Mouse (Mus musculus) stomach, embryonic 14.5 days (tissue): ENCODE results near the gene Garnl3. TPM values are rescaled to one million over a fixed set of nuclear protein-coding genes. Genes with fewer than 3 reads are reported as not detected.

Source experiments
- ATAC-seq: fragments of 200-750 bp; cut with Nextera tagmentation; 2 replicates; pipeline ENCODE4 v1.8.0; 2017; ENCODE audit warnings: low read depth, moderate TSS enrichment; ENCODE audit not compliant: insufficient number of reproducible peaks, insufficient read depth, low FRiP score
- H3K27ac ChIP-seq: fragments of 300-500 bp; sonication (generic); 2 replicates; pipeline ENCODE4 v1.5.1; 2014; ENCODE audit warnings: mild to moderate bottlenecking, low read length, moderate library complexity, mixed read lengths
- H3K27me3 ChIP-seq: fragments of 300-500 bp; sonication (generic); 2 replicates; pipeline ENCODE4 v1.6.1; 2014; ENCODE audit warnings: low read length, control low read depth, mixed read lengths; ENCODE audit not compliant: control insufficient read depth, insufficient read depth
- H3K36me3 ChIP-seq: fragments of 300-500 bp; sonication (generic); 2 replicates; pipeline ENCODE4 v1.6.1; 2014; ENCODE audit warnings: mild to moderate bottlenecking, control low read depth, low read length, moderate library complexity, mixed read lengths; ENCODE audit not compliant: control insufficient read depth, insufficient read depth
- H3K4me1 ChIP-seq: fragments of 300-500 bp; sonication (generic); 2 replicates; pipeline ENCODE4 v1.6.1; 2014; ENCODE audit warnings: low read length, control low read depth, mixed read lengths; ENCODE audit not compliant: control insufficient read depth, insufficient read depth
- H3K4me2 ChIP-seq: fragments of 300-500 bp; sonication (generic); replicated peaks from 2 replicates; pipeline ENCODE4 v1.6.1; 2014; ENCODE audit warnings: low read depth, low read length, control low read depth
- H3K4me3 ChIP-seq: fragments of 300-500 bp; sonication (generic); 2 replicates; pipeline ENCODE4 v1.5.1; 2014; ENCODE audit warnings: low read depth, low read length, control low read depth
- H3K9ac ChIP-seq: fragments of 300-500 bp; sonication (generic); replicated peaks from 2 replicates; pipeline ENCODE4 v1.6.1; 2014; ENCODE audit warnings: low read depth, mild to moderate bottlenecking, control low read depth, low read length, moderate library complexity, mixed read lengths
- H3K9me3 ChIP-seq: fragments of 300-500 bp; sonication (generic); 2 replicates; pipeline ENCODE4 v1.6.1; 2016; ENCODE audit warnings: low read depth, low read length, control low read depth; ENCODE audit not compliant: control insufficient read depth
- WGBS: fragments of 180-500 bp; shearing (Covaris S2); extraction: QIAGEN DNeasy Blood & Tissue Kit; methylation state at CpG from one replicate; pipeline ENCODE4 v1.1.7; 2014; 5-methylcytosine and 5-hydroxymethylcytosine counted together
- polyA plus RNA-seq: library from polyadenylated mRNA; unstranded; fragments of >200 nt; fragmentation: Nextera tagmentation; extraction: Ambion mirVana; gene quantifications from 2 replicates; pipeline ENCODE4 v1.2.1, GENCODE M21; 2014

Garnl3 gene
- polyA plus RNA-seq, 1 experiment from 2014 or later: 22.0 TPM

GRCm38 (mm10) chr2:33045899-33046298 lies 85.6 kb downstream of the Garnl3 start:
- no peak overlapping the region for H3K27ac ChIP-seq
- no peak overlapping the region for H3K4me2 ChIP-seq
- H3K36me3 ChIP-seq: no peaks in the 10 kb centered on the region
- H3K9me3 ChIP-seq: no peaks in the 10 kb centered on the region
- no peak overlapping the region for H3K9ac ChIP-seq
- no peaks in the 10 kb centered on the region for H3K27me3 ChIP-seq
- WGBS: 67% methylated on average over 3 of the region's 3 CpGs
- H3K4me1 ChIP-seq: no peaks in the 10 kb centered on the region
- ATAC-seq: no peak
- no peak overlapping the region for H3K4me3 ChIP-seq

GRCm38 (mm10) chr2:33042781-33043180 lies 88.7 kb downstream of the Garnl3 start:
- Histone ChIP-seq H3K9me3 (no peaks in the 10 kb centered on the region), H3K4me3 (no peak overlapping the region), H3K27ac (no peak overlapping the region), H3K9ac (no peak overlapping the region), H3K4me2 (no peak overlapping the region), H3K4me1 (no peaks in the 10 kb centered on the region), H3K36me3 (no peaks in the 10 kb centered on the region), H3K27me3 (no peaks in the 10 kb centered on the region)
- ATAC-seq: no peak
- WGBS: 74% methylated on average over 6 of the region's 6 CpGs

- Histone ChIP-seq H3K27me3 (no peaks in the 10 kb centered on the region), H3K9me3 (no peaks in the 10 kb centered on the region), H3K9ac (no peak overlapping the region), H3K4me1 (no peaks in the 10 kb centered on the region), H3K27ac (no peak overlapping the region), H3K36me3 (no peaks in the 10 kb centered on the region), H3K4me3 (no peak overlapping the region), H3K4me2 (no peak overlapping the region)
- ATAC-seq: no peak
- WGBS: 30% methylated on average over 3 of the region's 3 CpGs
Observed at GRCm38 (mm10) chr2:33041571-33041970, 89.9 kb downstream of the Garnl3 start.

GRCm38 (mm10) chr2:33037429-33037828 lies 94.0 kb downstream of the Garnl3 start:
- H3K4me1 ChIP-seq: no peaks in the 10 kb centered on the region
- WGBS: 82% methylated on average over 1 of the region's 1 CpGs
- H3K9ac ChIP-seq: no peak overlapping the region
- H3K9me3 ChIP-seq: no peaks in the 10 kb centered on the region
- H3K4me2 ChIP-seq: no peak overlapping the region
- no peak for ATAC-seq
- H3K27ac ChIP-seq: no peak overlapping the region
- no peaks in the 10 kb centered on the region for H3K27me3 ChIP-seq
- H3K4me3 ChIP-seq: no peak overlapping the region
- H3K36me3 ChIP-seq: no peaks in the 10 kb centered on the region

GRCm38 (mm10) chr2:33035297-33035696 lies 96.2 kb downstream of the Garnl3 start:
- Histone ChIP-seq H3K9ac (no peak overlapping the region), H3K4me3 (no peak overlapping the region), H3K9me3 (no peaks in the 10 kb centered on the region), H3K27ac (no peak overlapping the region), H3K27me3 (no peaks in the 10 kb centered on the region), H3K4me2 (no peak overlapping the region), H3K36me3 (no peaks in the 10 kb centered on the region), H3K4me1 (no peaks in the 10 kb centered on the region)
- ATAC-seq: no peak
- WGBS: 71% methylated on average over 1 of the region's 1 CpGs

DNA sequence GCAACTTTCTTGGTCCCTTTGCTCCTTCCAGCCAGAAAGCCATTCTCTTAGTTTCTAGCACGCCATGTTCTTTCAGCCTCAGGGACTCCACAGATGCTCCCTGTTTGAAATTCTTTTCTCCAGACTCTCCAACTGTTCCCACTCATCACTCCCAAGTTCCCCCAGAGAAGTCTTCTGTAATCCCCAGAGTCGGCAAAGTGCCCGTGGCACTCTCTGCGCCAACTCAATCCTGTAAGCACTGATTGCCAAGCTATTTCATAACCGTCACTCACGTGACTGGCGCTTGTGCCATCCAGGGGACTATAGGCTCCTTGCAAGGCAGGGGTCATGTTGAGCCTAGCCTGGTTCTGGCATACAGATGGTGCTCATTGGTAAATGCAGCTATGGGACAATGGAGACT lies 98.2 kb downstream of the Garnl3 start:
- 95% methylated on average over 7 of the region's 7 CpGs for WGBS

DNA sequence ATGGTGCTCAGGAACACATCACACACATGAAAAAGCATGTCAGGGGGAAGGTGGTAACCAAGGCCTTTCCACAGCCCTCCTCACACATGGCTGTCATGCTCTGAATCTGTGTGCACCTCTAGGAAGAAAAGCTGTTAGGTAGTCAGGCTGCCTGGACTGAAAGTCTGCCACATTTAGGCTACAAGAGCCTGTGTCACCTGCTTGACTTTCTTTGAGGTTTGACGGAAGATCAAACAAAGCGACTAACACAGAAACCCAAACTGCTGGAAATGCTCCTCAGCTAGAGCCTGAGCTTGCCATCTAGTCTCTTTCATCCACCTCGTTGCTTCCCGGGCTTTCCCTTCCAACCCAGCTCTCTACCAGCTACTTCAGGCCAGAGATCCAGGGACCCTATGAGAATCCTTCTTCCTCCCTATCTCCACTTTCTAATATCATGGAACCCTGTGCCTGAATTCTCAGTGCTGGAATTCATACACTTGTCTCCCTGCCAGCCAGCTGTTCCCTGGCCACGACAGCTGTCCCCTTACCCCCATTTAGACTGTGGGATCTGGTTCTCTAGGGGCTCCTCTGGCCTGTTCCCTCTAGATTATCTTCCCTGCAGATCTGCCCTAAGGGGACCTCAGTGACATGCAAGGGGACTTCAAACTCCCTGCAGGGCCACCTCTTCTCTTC lies 98.9 kb downstream of the Garnl3 start:
- no peaks in the 10 kb centered on the region for H3K36me3 ChIP-seq
- no peak overlapping the region for H3K27ac ChIP-seq
- no peak overlapping the region for H3K4me2 ChIP-seq
- 77% methylated on average over 5 of the region's 5 CpGs for WGBS
- no peaks in the 10 kb centered on the region for H3K9me3 ChIP-seq
- no peaks in the 10 kb centered on the region for H3K4me1 ChIP-seq
- no peaks in the 10 kb centered on the region for H3K27me3 ChIP-seq
- no peak overlapping the region for H3K4me3 ChIP-seq
- no peak overlapping the region for H3K9ac ChIP-seq
- no peak for ATAC-seq

More for the DNA sequence above, 98.2 kb downstream of the Garnl3 start:
- Histone ChIP-seq H3K27me3 (no peaks in the 10 kb centered on the region), H3K4me1 (no peaks in the 10 kb centered on the region), H3K27ac (no peak overlapping the region), H3K4me3 (no peak overlapping the region), H3K9me3 (no peaks in the 10 kb centered on the region), H3K4me2 (no peak overlapping the region), H3K36me3 (no peaks in the 10 kb centered on the region), H3K9ac (no peak overlapping the region)
- ATAC-seq: no peak

- ATAC-seq: peak; percentile 56; the same call in 1 of the 2 replicates
Observed at GRCm38 (mm10) chr2:33025040-33025439, 106.4 kb downstream of the Garnl3 start.

DNA sequence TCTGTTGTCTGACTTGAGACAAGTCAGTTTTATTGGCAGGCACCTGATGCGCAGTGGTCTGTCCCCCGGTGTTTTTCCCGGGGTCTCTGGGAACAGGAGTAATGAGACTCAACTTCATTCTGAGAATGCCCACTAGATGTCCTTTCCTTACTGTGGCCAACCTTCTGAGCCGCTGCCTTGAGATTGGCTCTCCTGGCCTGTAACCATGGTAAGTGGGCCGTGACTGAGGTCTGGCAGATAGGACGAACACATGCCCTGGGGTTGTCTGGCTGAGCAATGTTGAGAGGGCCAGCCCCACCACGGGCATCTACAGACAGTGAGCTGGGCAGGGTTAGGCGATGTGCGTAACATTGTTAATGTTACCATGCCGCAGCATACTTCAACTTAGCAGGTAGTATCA lies 106.9 kb downstream of the Garnl3 start:
- Histone ChIP-seq H3K9me3 (no peaks in the 10 kb centered on the region), H3K4me3 (no peak overlapping the region), H3K36me3 (no peaks in the 10 kb centered on the region), H3K27me3 (no peaks in the 10 kb centered on the region), H3K4me1 (no peaks in the 10 kb centered on the region), H3K4me2 (no peak overlapping the region), H3K9ac (no peak overlapping the region), H3K27ac (no peak overlapping the region)
- ATAC-seq: no peak
- WGBS: 74% methylated on average over 10 of the region's 10 CpGs

More at GRCm38 (mm10) chr2:33025040-33025439, 106.4 kb downstream of the Garnl3 start:
- Histone ChIP-seq H3K36me3 (no peaks in the 10 kb centered on the region), H3K4me3 (no peak overlapping the region), H3K4me1 (no peaks in the 10 kb centered on the region), H3K9ac (no peak overlapping the region), H3K4me2 (no peak overlapping the region), H3K9me3 (no peaks in the 10 kb centered on the region), H3K27me3 (no peaks in the 10 kb centered on the region), H3K27ac (no peak overlapping the region)
- WGBS: 63% methylated on average over 4 of the region's 4 CpGs
